Mouse (Mus musculus) cerebellum, adult 9-10 months (tissue): ENCODE measurements around the gene St6gal1.

ENCODE experiments used
- DNase-seq: peaks from one replicate; pipeline ENCODE4 v3.0.0; 2022

The St6gal1 gene

DNA sequence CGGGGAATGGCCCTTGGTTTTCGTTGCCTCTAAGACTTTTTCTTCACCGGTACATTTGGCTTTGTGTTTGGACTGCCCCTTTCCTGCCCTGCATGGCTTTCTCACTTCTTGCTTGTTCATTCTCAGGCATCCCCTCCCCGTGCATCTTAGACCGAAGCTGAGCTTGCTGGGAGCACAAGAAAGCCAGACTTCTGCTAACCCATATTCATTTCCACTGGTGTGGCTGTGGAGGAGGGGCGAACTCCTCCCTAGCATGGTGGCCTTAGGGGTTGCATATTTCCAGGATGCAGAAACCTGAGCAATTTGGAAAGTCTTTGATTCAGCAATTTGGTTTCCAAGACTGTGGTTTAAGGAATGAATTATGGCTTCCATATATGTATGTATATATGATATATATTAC, 29.1 kb downstream of the St6gal1 start:
- no peak for DNase-seq

DNA sequence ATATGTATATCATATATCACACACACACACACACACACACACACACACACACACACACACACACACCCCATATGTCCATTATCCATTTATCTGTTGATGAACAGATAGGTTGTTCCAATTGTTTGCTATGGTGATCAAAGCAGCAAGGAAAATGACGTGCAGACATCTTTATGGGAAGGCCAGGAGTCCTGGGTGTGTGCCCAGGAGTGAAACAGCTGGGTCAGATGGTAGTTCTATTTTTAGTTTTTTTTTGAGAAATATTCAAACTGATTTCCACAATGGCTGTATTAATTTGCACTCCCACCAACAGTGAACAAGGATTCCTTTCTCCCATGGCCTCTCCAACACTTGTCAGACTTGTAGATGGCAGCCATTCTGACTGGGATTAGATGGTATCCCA, 29.5 kb downstream of the St6gal1 start:
- no peak for DNase-seq

- no peak for DNase-seq
Observed at GRCm38 (mm10) chr16:23256638-23257037, 32.1 kb downstream of the St6gal1 start.

DNA sequence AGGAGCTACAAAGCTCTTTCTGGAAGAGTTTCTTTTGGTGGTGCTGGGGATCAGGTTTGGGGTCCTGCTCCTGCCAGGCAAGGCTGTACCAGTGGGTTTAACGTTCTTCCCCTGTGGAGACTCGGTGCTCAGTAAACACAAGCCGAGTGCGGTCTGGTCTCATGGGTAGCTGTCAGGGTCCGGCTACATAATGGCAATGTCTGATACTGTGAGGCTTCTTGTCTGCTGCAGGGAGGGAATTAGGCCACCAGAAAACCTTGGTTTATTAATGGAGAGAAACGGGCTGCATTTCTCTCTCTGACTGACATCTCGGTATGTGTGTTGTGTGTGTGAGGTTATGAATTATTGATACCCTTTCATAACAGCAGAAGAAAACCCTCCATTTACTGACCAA, 33.9 kb downstream of the St6gal1 start:
- DNase-seq: no peak

- no peak for DNase-seq
Observed at GRCm38 (mm10) chr16:23258823-23259457, 34.4 kb downstream of the St6gal1 start.

DNA sequence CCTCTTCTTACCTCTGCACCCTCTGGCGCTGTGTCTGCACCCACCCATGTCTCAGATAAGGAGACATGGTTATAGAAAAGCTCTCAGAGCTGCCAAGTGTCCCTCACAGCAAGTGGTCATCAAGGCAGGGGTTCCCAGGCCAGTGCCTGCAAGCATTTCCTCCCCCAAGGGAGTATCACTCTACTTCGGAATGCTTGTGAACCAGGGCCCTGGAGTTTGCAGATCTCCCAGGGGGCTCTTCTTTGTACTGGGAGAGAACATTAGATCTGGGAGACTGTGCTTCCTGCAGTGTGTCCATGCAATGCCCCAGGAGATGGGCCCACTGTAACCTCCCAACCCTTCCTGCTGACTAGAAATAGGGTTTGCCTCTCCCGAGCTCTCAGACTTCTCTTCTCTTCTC, 35.0 kb downstream of the St6gal1 start:
- no peak for DNase-seq

GRCm38 (mm10) chr16:23262131-23262768, 37.7 kb downstream of the St6gal1 start:
- no peak for DNase-seq

DNA sequence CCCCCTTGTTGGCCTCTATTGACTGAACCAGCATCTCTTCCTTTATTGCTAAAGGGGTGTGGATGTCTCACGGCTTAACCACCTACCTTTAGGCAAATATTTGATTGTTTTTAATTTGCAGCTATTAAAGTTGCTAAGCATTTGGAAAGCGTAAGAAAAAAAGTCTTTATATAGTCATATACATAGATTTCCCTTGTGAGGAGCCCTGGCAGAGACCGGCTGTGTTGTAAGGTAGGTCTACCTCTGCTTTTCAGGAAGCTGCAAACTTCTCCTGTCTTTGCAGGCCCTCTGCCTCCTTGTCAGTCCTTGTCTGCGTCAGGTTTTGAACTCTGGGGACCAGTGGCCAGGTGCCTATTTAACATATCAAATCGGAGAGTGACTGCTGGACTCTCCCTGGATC, 38.3 kb downstream of the St6gal1 start:
- no peak for DNase-seq

GRCm38 (mm10) chr16:23264999-23265398, 40.5 kb downstream of the St6gal1 start:
- no peak for DNase-seq

DNA sequence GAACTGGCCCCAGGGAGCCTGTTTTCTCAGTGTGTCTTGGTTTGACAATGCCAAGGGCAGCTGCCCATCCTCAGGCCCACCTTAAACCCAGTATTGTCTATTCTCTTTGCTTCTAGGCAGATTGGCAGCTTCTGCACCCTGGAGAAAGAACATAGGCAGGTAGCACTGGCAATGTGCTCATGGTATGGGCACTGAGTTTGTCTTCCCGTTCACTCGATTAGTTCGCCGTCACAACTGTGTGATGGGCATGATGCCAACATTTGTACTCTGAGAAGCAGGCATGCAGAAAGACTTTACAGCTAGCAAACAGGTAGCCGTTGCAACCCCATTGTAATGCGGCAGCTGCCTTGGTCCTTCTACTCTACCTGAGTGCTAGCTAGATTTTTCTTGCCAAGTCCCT, 40.9 kb downstream of the St6gal1 start:
- DNase-seq: no peak

DNA sequence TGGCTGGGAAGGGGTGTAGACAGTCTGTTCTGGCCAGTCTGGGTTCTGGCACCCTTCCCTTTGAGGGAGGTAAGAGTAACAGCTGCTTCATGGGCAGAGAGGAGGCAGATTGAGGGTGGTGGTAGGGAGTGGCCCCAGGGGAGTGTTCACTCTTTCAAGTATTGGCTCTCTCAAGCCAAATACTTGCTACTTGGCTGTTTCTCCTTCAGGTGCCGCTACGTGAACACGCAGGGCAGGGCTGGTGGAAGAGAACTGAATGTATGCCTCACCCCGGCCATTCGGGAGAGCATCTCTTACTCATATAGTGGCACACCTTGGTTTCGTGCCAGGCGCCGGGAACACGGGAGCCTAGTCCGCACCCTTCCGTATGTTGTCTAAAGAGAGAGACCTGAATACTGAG, 41.8 kb downstream of the St6gal1 start:
- no peak for DNase-seq

GRCm38 (mm10) chr16:23266896-23267295, 42.4 kb downstream of the St6gal1 start:
- DNase-seq: no peak

- no peak for DNase-seq
Observed at GRCm38 (mm10) chr16:23268231-23268630, 43.7 kb downstream of the St6gal1 start.

GRCm38 (mm10) chr16:23269056-23269983, 44.8 kb downstream of the St6gal1 start:
- DNase-seq: no peak

DNA sequence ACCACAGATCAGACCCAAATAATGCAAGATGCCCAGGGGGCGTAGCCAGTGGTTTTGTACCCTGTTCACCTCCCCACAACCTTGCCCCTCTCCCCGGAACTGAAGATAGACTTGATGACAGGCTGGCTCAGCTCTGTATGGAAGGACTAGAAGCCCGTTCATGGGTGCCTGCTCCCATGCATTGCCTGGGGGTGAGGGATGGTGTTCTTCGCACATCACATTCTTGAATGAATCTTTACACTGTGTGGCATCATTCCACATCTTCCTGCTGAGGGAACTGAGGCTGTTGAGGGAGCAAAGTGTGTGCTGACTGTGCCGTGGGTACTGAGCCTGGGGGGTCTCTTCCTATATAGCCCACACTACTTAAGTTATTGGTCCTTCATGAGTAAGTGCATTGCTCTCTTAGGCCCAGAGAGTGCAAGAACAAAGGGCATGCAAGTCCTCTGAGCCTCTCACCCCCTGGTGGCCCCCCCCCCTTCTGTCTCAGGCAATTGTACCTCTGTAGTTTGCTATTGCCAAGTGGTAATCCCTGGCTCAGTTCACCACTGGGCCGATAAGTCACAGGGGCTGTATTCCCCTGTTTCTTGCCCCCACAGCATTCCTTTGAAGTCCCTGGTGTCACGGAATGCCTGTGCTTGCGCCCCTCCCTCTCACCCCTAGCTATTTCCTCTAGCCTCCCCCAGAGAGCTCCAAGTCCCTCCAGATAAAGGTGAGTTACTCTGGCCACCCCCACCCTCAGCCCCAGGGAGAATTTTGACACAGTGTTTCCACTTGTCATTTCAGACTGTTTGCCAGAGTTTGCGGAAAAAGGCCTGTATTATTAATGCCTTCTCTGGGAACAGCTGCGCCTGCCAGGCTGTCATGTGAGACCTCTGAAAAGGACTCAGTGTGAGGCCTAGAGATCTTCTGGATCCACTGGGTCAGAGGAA, 45.7 kb downstream of the St6gal1 start:
- no peak for DNase-seq

- DNase-seq: no peak
Observed at GRCm38 (mm10) chr16:23270913-23271253, 46.3 kb downstream of the St6gal1 start.

DNA sequence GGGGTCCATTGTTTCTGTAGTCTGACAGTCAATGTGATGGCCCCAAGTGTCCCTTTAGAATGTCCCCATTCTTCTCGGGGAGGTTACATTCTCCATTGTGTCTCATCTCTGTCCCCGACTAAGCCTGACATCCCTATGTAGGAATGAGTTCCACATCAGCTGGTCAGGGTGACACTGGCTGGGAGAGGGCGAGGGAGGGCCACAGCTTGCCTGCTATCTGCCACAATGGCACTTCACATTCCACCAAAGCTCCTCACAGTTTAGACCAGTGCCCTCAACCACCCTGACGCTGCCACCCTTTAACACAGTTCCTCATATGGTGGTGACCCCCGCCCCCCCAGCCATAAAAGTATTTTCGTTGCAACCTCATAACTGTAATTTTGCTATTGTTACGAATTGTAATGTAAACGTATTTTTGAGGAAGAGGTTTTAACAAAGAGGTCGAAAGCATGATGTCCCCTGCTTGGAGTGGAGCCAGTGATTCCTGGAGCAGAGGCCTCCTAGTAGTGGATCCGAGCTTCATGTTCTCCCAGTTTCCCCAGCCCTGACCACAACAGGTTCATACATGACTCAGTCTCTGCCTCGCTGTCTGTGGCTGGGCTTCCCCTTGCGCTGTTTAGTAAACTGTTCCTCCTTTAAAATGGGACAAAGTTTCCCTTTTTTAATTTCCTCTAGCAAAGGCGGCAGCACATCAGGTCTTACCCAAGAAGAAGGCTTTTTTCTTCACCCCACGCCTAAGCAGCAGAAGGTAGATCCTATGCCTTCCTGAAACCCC, 47.4 kb downstream of the St6gal1 start:
- DNase-seq: no peak

- DNase-seq: peak; percentile 13
Observed at GRCm38 (mm10) chr16:23272521-23273230, 48.1 kb downstream of the St6gal1 start.

GRCm38 (mm10) chr16:23274005-23274404, 49.5 kb downstream of the St6gal1 start:
- no peak for DNase-seq

DNA sequence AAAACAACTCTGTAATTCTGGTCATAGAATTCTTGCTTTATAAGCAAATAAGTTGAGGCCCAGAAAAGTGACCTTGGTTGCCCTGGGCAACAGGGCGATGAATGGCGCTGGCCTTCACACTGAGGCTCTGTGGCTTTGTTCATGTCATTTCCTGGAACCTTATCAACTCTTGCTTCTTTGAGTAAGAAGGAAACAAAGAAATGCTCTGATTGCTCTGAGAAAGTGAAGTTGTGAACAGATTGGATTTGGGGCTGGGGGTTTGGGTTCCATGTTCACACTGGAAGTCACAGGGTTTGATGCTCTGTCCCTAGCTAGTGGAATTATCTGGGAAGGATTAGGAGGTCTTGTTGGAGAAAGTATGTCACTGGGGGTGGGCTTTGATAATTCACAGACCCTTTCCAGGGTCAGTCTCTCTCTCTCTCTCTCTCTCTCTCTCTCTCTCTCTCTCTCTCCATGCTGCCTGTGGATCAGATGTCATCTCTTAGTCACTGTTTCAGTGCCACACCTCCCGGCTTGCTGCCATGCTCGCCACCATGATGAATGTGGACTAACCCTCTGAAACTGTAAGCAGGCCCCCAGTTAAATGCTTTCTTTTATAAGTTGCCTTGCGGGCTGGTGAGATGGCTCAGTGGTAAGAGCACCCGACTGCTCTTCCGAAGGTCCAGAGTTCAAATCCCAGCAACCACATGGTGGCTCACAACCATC, 50.2 kb downstream of the St6gal1 start:
- no peak for DNase-seq

DNA sequence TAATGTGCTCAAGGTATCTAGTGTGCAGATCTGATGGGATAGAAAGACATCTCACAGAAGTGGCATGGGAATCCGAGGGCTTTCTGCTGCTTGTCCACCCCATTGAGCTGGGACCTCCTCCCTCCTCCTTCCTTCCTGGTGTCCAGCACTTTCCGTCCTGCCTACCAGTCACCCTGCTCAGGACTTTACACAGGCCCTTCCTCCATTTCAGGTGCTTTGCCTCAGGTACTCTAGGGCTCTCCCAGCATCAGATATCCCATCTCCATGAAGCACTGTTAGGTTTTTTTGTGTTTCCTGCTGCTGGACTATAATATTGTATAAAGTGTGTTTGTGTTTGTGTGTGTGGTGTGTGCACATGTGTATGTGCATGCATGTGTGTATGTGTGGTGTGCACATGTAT, 51.1 kb downstream of the St6gal1 start:
- DNase-seq: no peak
